ENCODE assay signal across 26 mouse cellular contexts in genomic region chr11:88457241-88457738, GRCm38 (mm10).
DNase-seq lines count a peak whose midpoint lies in the region; ATAC-seq and TF ChIP-seq lines count a peak whose summit lies in the region.
"Had no signal": no experiment of that assay in that cellular context is flagged by ENCODE, and none has a peak within 500 bp of the region (broad histone marks: within the 10 kb centered on the region; RNA-seq: fewer than 3 reads in every experiment).

No protein-coding gene starts in this region.

- peak overlapping the region; percentile 20; the same call in 1 of the 2 replicates for H3K27ac ChIP-seq in hindbrain, embryonic 10.5 days
- no peak overlapping the region for H3K27ac ChIP-seq in hindbrain, postnatal 0 days
- H3K27ac ChIP-seq in kidney, postnatal 0 days = no peak overlapping the region; the same call in 1 of the 2 replicates
- H3K27ac ChIP-seq in neural tube, embryonic 13.5 days (replicated peaks) = 0 out of 2 replicates have a peak overlapping the region, but pooled peaks have one; percentile 46
- H3K27ac ChIP-seq: embryonic facial prominence, embryonic 15.5 days; liver, embryonic 14.5 days; stomach, postnatal 0 days had no signal

- H3K9me3 ChIP-seq in hindbrain, embryonic 10.5 days = no peaks in the 10 kb centered on the region
- H3K9me3 ChIP-seq in hindbrain, postnatal 0 days (ENCODE audit: low read length) = no peaks in the 10 kb centered on the region
- no peaks in the 10 kb centered on the region for H3K9me3 ChIP-seq in kidney, postnatal 0 days (replicated peaks; ENCODE audit: low read length)
- no peaks in the 10 kb centered on the region for H3K9me3 ChIP-seq in neural tube, embryonic 13.5 days
- H3K9me3 ChIP-seq: embryonic facial prominence, embryonic 15.5 days; heart, embryonic 12.5 days had no signal

- no peak for ATAC-seq in hindbrain, postnatal 0 days
- ATAC-seq in kidney, postnatal 0 days (replicated peaks; ENCODE audit: low FRiP score, low read depth) = peak; percentile 37
- ATAC-seq in neural tube, embryonic 13.5 days (ENCODE audit: low read depth) = no peak
- ATAC-seq: CD4-positive, CD25-positive, alpha-beta regulatory T cell, adult 4 months; forebrain, embryonic 14.5 days; intestine, postnatal 0 days had no signal

- WGBS in hindbrain, embryonic 10.5 days = 80% methylated on average over 10 of the region's 10 CpGs
- WGBS in hindbrain, postnatal 0 days = 70% methylated on average over 10 of the region's 10 CpGs
- 49% methylated on average over 10 of the region's 10 CpGs for WGBS in kidney, postnatal 0 days
- WGBS in neural tube, embryonic 13.5 days = 74% methylated on average over 10 of the region's 10 CpGs

- no peak for DNase-seq in hindbrain, embryonic 10.5 days (ENCODE audit: low spot score)
- no peak for DNase-seq in hindbrain, postnatal 0 days (ENCODE audit: low spot score)
- peak; percentile 82 for DNase-seq in kidney, postnatal 0 days (ENCODE audit: low spot score)
- no peak for DNase-seq in kidney, postnatal 36 days
- DNase-seq in neural tube, embryonic 10.5 days (ENCODE audit: extremely low spot score, low spot score) = no peak
- no peak for DNase-seq in thymus, postnatal 10 days (ENCODE audit: low spot score in 2 of 2)
- DNase-seq: adrenal gland, postnatal 14 days; cerebellum, adult 11-12 months; cerebellum, adult 9-11 months; gastrocnemius, postnatal 14 days; heart, adult 11 months; heart, postnatal 10 days; liver; lung, embryonic 14.5 days; lung, postnatal 14 days; right cerebral cortex, postnatal 4 days; thymus, adult 18-20 months; thymus, postnatal 36 days had no signal

- no peak overlapping the region for H3K4me3 ChIP-seq in hindbrain, embryonic 10.5 days
- no peak overlapping the region for H3K4me3 ChIP-seq in hindbrain, postnatal 0 days (ENCODE audit: low read length)
- no peak overlapping the region for H3K4me3 ChIP-seq in kidney, postnatal 0 days (replicated peaks; ENCODE audit: low read depth, low read length)
- H3K4me3 ChIP-seq in neural tube, embryonic 13.5 days = no peak overlapping the region
- H3K4me3 ChIP-seq: embryonic facial prominence, embryonic 15.5 days; heart, embryonic 12.5 days had no signal

- no peaks in the 10 kb centered on the region for H3K27me3 ChIP-seq in hindbrain, embryonic 10.5 days (ENCODE audit: insufficient read depth, poor library complexity, severe bottlenecking)
- no peaks in the 10 kb centered on the region for H3K27me3 ChIP-seq in hindbrain, postnatal 0 days (ENCODE audit: insufficient read depth, low read length)
- no peaks in the 10 kb centered on the region for H3K27me3 ChIP-seq in kidney, postnatal 0 days (ENCODE audit: insufficient read depth, low read length)
- H3K27me3 ChIP-seq in neural tube, embryonic 13.5 days = no peaks in the 10 kb centered on the region
- H3K27me3 ChIP-seq: embryonic facial prominence, embryonic 15.5 days; heart, embryonic 12.5 days had no signal

- H3K4me2 ChIP-seq in hindbrain, postnatal 0 days (ENCODE audit: low read depth, low read length) = no peak overlapping the region
- H3K4me2 ChIP-seq in kidney, postnatal 0 days (ENCODE audit: low read length) = no peak overlapping the region
- no peak overlapping the region for H3K4me2 ChIP-seq in neural tube, embryonic 13.5 days
- H3K4me2 ChIP-seq: embryonic facial prominence, embryonic 15.5 days; heart, embryonic 12.5 days; lung, embryonic 14.5 days had no signal

- H3K9ac ChIP-seq in hindbrain, postnatal 0 days (replicated peaks; ENCODE audit: low read length) = no peak overlapping the region
- H3K9ac ChIP-seq in kidney, postnatal 0 days (ENCODE audit: low read depth, low read length) = no peak overlapping the region
- no peak overlapping the region for H3K9ac ChIP-seq in neural tube, embryonic 13.5 days
- H3K9ac ChIP-seq: embryonic facial prominence, embryonic 15.5 days; heart, embryonic 12.5 days; liver, embryonic 14.5 days; lung, embryonic 14.5 days had no signal

- peaks cover 87% of the 10 kb centered on the region for H3K4me1 ChIP-seq in hindbrain, embryonic 10.5 days (replicated peaks)
- H3K4me1 ChIP-seq in hindbrain, postnatal 0 days (ENCODE audit: insufficient read depth, low read length) = peaks cover 37% of the 10 kb centered on the region
- peaks cover 22% of the 10 kb centered on the region for H3K4me1 ChIP-seq in kidney, postnatal 0 days (replicated peaks; ENCODE audit: insufficient read depth, low read length)
- peaks cover 95% of the 10 kb centered on the region for H3K4me1 ChIP-seq in neural tube, embryonic 13.5 days (replicated peaks)

- peaks cover 50% of the 10 kb centered on the region for H3K36me3 ChIP-seq in hindbrain, embryonic 10.5 days
- no peaks in the 10 kb centered on the region for H3K36me3 ChIP-seq in hindbrain, postnatal 0 days (ENCODE audit: insufficient read depth, low read length)
- H3K36me3 ChIP-seq in kidney, postnatal 0 days (ENCODE audit: insufficient read depth, low read length) = no peaks in the 10 kb centered on the region
- H3K36me3 ChIP-seq in neural tube, embryonic 13.5 days = no peaks in the 10 kb centered on the region
- H3K36me3 ChIP-seq: embryonic facial prominence, embryonic 15.5 days; heart, embryonic 12.5 days had no signal

- TF ChIP-seq CTCF in hindbrain, postnatal 0 days (IDR thresholded peaks at IDR 0.05; ENCODE audit: low read depth) = no peak
- TF ChIP-seq CTCF in kidney, postnatal 0 days (IDR thresholded peaks at IDR 0.05; ENCODE audit: low read depth) = no peak

Comparison
In these comparisons a context has a peak if more than half of its experiments do, and no peak if none do; other contexts are left out.
1. H3K27ac ChIP-seq: peak in hindbrain, embryonic 10.5 days (single experiment) and neural tube, embryonic 13.5 days (single experiment); none in hindbrain, postnatal 0 days (single experiment) and kidney, postnatal 0 days (single experiment).